Mouse (Mus musculus): ENCODE data around the gene Cfap45. TPM values are rescaled to one million over a fixed set of nuclear protein-coding genes. Genes with fewer than 3 reads are reported as not detected.

The Cfap45 gene
- total and polyA plus RNA-seq, 3 experiments = 0.40 TPM; not detected in 2

GRCm38 (mm10) chr1:172475054-172475741 is 45.4 kb upstream of the Cfap45 start, which contains the start of gene Slamf9:
Gene Slamf9, plus strand, starts transcription at chr1:172475358.
- no peak within 1 kb of the TSS for H3K9ac ChIP-seq (ENCODE audit: control insufficient read depth, low read depth, low read length, poor library complexity, severe bottlenecking)

GRCm38 (mm10) chr1:172478020-172478419 is 42.6 kb upstream of the Cfap45 start:
- H3K4me1 ChIP-seq (ENCODE audit: control insufficient read depth in 1 of 2, insufficient read depth in 2 of 2, low read length in 2 of 2) = peaks cover 0 to 10% of the 10 kb centered on the region in 2 experiments; a peak in 3 of 4 replicates
- H3K27me3 ChIP-seq (ENCODE audit: control insufficient read depth in 1 of 2, insufficient read depth in 2 of 2, low read length in 2 of 2) = peaks cover 2 to 4% of the 10 kb centered on the region in 2 experiments; a peak in 3 of 4 replicates

More at GRCm38 (mm10) chr1:172475054-172475741, 45.4 kb upstream of the Cfap45 start, which contains the start of gene Slamf9:
- Histone ChIP-seq H3K4me1 (ENCODE audit: control insufficient read depth in 1 of 2, insufficient read depth in 2 of 2, low read length in 2 of 2) (peaks cover 0 to 6% of the 10 kb centered on the region in 2 experiments; a peak in 2 of 4 replicates), H3K27me3 (ENCODE audit: control insufficient read depth in 1 of 2, insufficient read depth in 2 of 2, low read length in 2 of 2) (peaks cover 5 to 6% of the 10 kb centered on the region in 2 experiments; a peak in 3 of 4 replicates), H3K27ac (ENCODE audit: control insufficient read depth, low read depth, low read length) (no peak within 1 kb of the TSS), H3K79me2 (ENCODE audit: control insufficient read depth, insufficient read depth, low read length, poor library complexity) (no peaks in the 10 kb centered on the region), H3K36me3 (ENCODE audit: control insufficient read depth in 1 of 2, insufficient read depth in 2 of 2, low read length in 2 of 2) (peaks cover 0 to 3% of the 10 kb centered on the region in 2 experiments; a peak in 1 of 4 replicates), H3K4me3 (ENCODE audit: control insufficient read depth in 1 of 2, insufficient read depth in 1 of 2, low read depth in 2 of 2, low read length in 2 of 2) (no peak within 1 kb of the TSS), H3K9me3 (replicated peaks; ENCODE audit: insufficient read depth, low read length) (no peaks in the 10 kb centered on the region)
- DNase-seq (ENCODE audit: low read depth, low spot score) = peak; percentile 54
- TF ChIP-seq CHD1 (IDR thresholded peaks at IDR 0.05; ENCODE audit: low read depth, low read length) (no peak), MAFK (IDR thresholded peaks at IDR 0.05; ENCODE audit: borderline replicate concordance, low read depth, low read length) (no peak), EP300 (IDR thresholded peaks at IDR 0.05; ENCODE audit: low read depth in 1 of 2, low read length in 2 of 2) (0 out of 4 replicates have a peak, but pooled peaks of 1 of the 2 experiments have one; percentile 5), TBP (IDR thresholded peaks at IDR 0.05; ENCODE audit: low read depth, low read length) (no peak), CHD2 (IDR thresholded peaks at IDR 0.05; ENCODE audit: low read length) (no peak), ETS1 (IDR thresholded peaks at IDR 0.05; ENCODE audit: low read depth, low read length) (0 out of 2 replicates have a peak, but pooled peaks have one; percentile 10)

DNA sequence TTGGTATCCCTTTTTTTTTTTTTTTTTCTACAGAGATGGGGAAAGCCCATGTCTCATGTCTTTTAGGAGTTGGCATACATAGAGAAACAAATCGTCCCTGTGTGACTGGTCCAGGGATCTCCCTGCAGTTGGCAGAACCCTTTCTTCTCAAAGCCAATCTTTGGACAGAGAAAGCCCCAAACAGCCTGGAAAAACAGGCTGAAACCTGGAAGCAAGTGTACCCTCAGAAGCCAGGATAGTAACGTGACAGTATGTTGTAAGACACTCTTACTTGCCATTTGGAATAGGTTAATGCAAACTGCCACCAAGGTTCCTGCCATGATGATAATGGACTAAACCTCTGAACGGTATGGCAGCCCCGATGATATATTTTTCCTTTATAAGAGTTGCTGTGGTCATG is 40.2 kb upstream of the Cfap45 start:
- H3K4me1 ChIP-seq (ENCODE audit: control insufficient read depth in 1 of 2, insufficient read depth in 2 of 2, low read length in 2 of 2) = peaks cover 0 to 7% of the 10 kb centered on the region in 2 experiments; a peak in 2 of 4 replicates
- no peaks in the 10 kb centered on the region for H3K79me2 ChIP-seq (ENCODE audit: control insufficient read depth, insufficient read depth, low read length, poor library complexity)
- no peak overlapping the region for H3K4me3 ChIP-seq (ENCODE audit: control insufficient read depth in 1 of 2, insufficient read depth in 1 of 2, low read depth in 2 of 2, low read length in 2 of 2)
- H3K9me3 ChIP-seq (replicated peaks; ENCODE audit: insufficient read depth, low read length) = no peaks in the 10 kb centered on the region
- no peak for TF ChIP-seq RCOR1 (IDR thresholded peaks at IDR 0.05; ENCODE audit: low read depth, low read length)
- TF ChIP-seq ZNF384 (IDR thresholded peaks at IDR 0.05; ENCODE audit: low read depth, low read length) = no peak
- TF ChIP-seq POLR2A (IDR thresholded peaks at IDR 0.05; ENCODE audit: control insufficient read depth in 1 of 2, insufficient read depth in 1 of 2, low read depth in 1 of 2, low read length in 2 of 2, poor library complexity in 1 of 2) = no peak
- TF ChIP-seq SIN3A (IDR thresholded peaks at IDR 0.05; ENCODE audit: low read length) = no peak
- TF ChIP-seq KAT2A (conservative IDR thresholded peaks at IDR 0.05; ENCODE audit: low read depth, low read length) = no peak
- TF ChIP-seq USF1 (IDR thresholded peaks at IDR 0.05; ENCODE audit: low read depth, low read length) = no peak
- no peak for TF ChIP-seq HCFC1 (IDR thresholded peaks at IDR 0.05; ENCODE audit: low read depth, low read length)
- TF ChIP-seq GABPA (IDR thresholded peaks at IDR 0.05; ENCODE audit: low read depth, low read length) = no peak
- TF ChIP-seq MYB (IDR thresholded peaks at IDR 0.05; ENCODE audit: low read depth, low read length) = no peak
- no peak for TF ChIP-seq ELF1 (IDR thresholded peaks at IDR 0.05; ENCODE audit: low read depth, low read length)
- TF ChIP-seq MEF2A (IDR thresholded peaks at IDR 0.05; ENCODE audit: extremely low read depth, insufficient replicate concordance, low read depth, low read length, poor library complexity, severe bottlenecking) = no peak
- no peak for TF ChIP-seq MAFK (IDR thresholded peaks at IDR 0.05; ENCODE audit: borderline replicate concordance, low read depth, low read length)
- TF ChIP-seq E2F4 (IDR thresholded peaks at IDR 0.05; ENCODE audit: borderline replicate concordance, low read depth, low read length) = no peak
- TF ChIP-seq ZC3H11A (IDR thresholded peaks at IDR 0.05; ENCODE audit: low read depth, low read length) = no peak
- TF ChIP-seq NELFE (IDR thresholded peaks at IDR 0.05; ENCODE audit: low read depth, low read length) = no peak
- no peak for TF ChIP-seq RAD21 (IDR thresholded peaks at IDR 0.05; ENCODE audit: low read depth, low read length)
- no peak for TF ChIP-seq TCF12 (IDR thresholded peaks at IDR 0.05; ENCODE audit: low read depth, low read length)
- no peak overlapping the region for H3K9ac ChIP-seq (ENCODE audit: control insufficient read depth, low read depth, low read length, poor library complexity, severe bottlenecking)
- no peak overlapping the region for H3K27ac ChIP-seq (ENCODE audit: control insufficient read depth, low read depth, low read length)
- H3K27me3 ChIP-seq (ENCODE audit: control insufficient read depth in 1 of 2, insufficient read depth in 2 of 2, low read length in 2 of 2) = peaks cover 0 to 8% of the 10 kb centered on the region in 2 experiments; a peak in 3 of 4 replicates
- peaks cover 0 to 2% of the 10 kb centered on the region in 2 experiments; a peak in 1 of 4 replicates for H3K36me3 ChIP-seq (ENCODE audit: control insufficient read depth in 1 of 2, insufficient read depth in 2 of 2, low read length in 2 of 2)
- DNase-seq (ENCODE audit: low read depth, low spot score) = no peak

More at GRCm38 (mm10) chr1:172478020-172478419, 42.6 kb upstream of the Cfap45 start:
- no peak for DNase-seq (ENCODE audit: low read depth, low spot score)
- TF ChIP-seq RAD21 (IDR thresholded peaks at IDR 0.05; ENCODE audit: low read depth, low read length) (no peak), POLR2AphosphoS2 (IDR thresholded peaks at IDR 0.05; ENCODE audit: low read length) (no peak), ETS1 (IDR thresholded peaks at IDR 0.05; ENCODE audit: low read depth, low read length) (no peak), E2F4 (IDR thresholded peaks at IDR 0.05; ENCODE audit: borderline replicate concordance, low read depth, low read length) (no peak), CHD1 (IDR thresholded peaks at IDR 0.05; ENCODE audit: low read depth, low read length) (no peak), USF1 (IDR thresholded peaks at IDR 0.05; ENCODE audit: low read depth, low read length) (no peak), ZC3H11A (IDR thresholded peaks at IDR 0.05; ENCODE audit: low read depth, low read length) (no peak)
- H3K4me3 ChIP-seq (ENCODE audit: control insufficient read depth in 1 of 2, insufficient read depth in 1 of 2, low read depth in 2 of 2, low read length in 2 of 2) = no peak overlapping the region
- no peak overlapping the region for H3K9ac ChIP-seq (ENCODE audit: control insufficient read depth, low read depth, low read length, poor library complexity, severe bottlenecking)
- H3K79me2 ChIP-seq (ENCODE audit: control insufficient read depth, insufficient read depth, low read length, poor library complexity) = no peaks in the 10 kb centered on the region
- peaks cover 0 to 3% of the 10 kb centered on the region in 2 experiments; a peak in 1 of 4 replicates for H3K36me3 ChIP-seq (ENCODE audit: control insufficient read depth in 1 of 2, insufficient read depth in 2 of 2, low read length in 2 of 2)
- no peak overlapping the region for H3K27ac ChIP-seq (ENCODE audit: control insufficient read depth, low read depth, low read length)
- H3K9me3 ChIP-seq (replicated peaks; ENCODE audit: insufficient read depth, low read length) = no peaks in the 10 kb centered on the region
